In genomic region chr8:61937576-61937975, GRCm38 (mm10) we compare ENCODE assay signal across 16 mouse cellular contexts. TPM values are rescaled to one million over a fixed set of nuclear protein-coding genes. Genes with fewer than 3 reads are reported as not detected.
"Had no signal": no experiment of that assay in that cellular context is flagged by ENCODE, and none has a peak within 500 bp of the region (broad histone marks: within the 10 kb centered on the region; RNA-seq: fewer than 3 reads in every experiment).

No protein-coding gene starts in this region.

- H3K4me1 ChIP-seq: limb, embryonic 10.5 days; limb, embryonic 13.5 days; liver, embryonic 12.5 days; liver, embryonic 15.5 days; lung, embryonic 15.5 days had no signal

- H3K9me3 ChIP-seq: limb, embryonic 10.5 days; limb, embryonic 13.5 days; liver, embryonic 12.5 days; liver, embryonic 15.5 days; lung, embryonic 15.5 days had no signal

- DNase-seq: kidney, postnatal 14 days; layer of hippocampus, adult 9-11 months; liver; lung, adult 18-20 months; lung, postnatal 10 days; lung, postnatal 36 days; midbrain, embryonic 14.5 days; thymus, adult 18-20 months; thymus, postnatal 36 days had no signal

- H3K4me2 ChIP-seq: limb, embryonic 13.5 days; liver, embryonic 12.5 days; liver, embryonic 15.5 days; lung, embryonic 15.5 days; midbrain, embryonic 11.5 days had no signal

- ATAC-seq: liver, embryonic 12.5 days had no signal

- H3K27ac ChIP-seq: layer of hippocampus, adult 2 months; limb, embryonic 10.5 days; limb, embryonic 13.5 days; liver, embryonic 12.5 days; liver, embryonic 15.5 days; lung, embryonic 15.5 days had no signal

- H3K36me3 ChIP-seq: limb, embryonic 10.5 days; limb, embryonic 13.5 days; liver, embryonic 12.5 days; liver, embryonic 15.5 days; lung, embryonic 15.5 days had no signal

- H3K4me3 ChIP-seq: layer of hippocampus, adult 2 months; limb, embryonic 10.5 days; limb, embryonic 13.5 days; liver, embryonic 12.5 days; liver, embryonic 15.5 days; lung, embryonic 15.5 days had no signal

- H3K9ac ChIP-seq: limb, embryonic 13.5 days; liver, embryonic 12.5 days; liver, embryonic 15.5 days; lung, embryonic 15.5 days had no signal

- H3K27me3 ChIP-seq: limb, embryonic 13.5 days; liver, embryonic 12.5 days; liver, embryonic 15.5 days; lung, embryonic 15.5 days had no signal

RNA-seq across cellular contexts. Expression of gene Ddx60, which starts 9.7 kb away (rescaled TPM):
- polyA plus RNA-seq: limb, embryonic 10.5 days had no signal
